Mouse (Mus musculus) heart, adult 8-10 months (tissue): Measurements from ENCODE around the gene Pigh. TPM values are rescaled to one million over a fixed set of nuclear protein-coding genes. Genes with fewer than 3 reads are reported as not detected.

Experiments used
- DNase-seq: peaks from one replicate; pipeline ENCODE4 v3.0.0; 2022; ENCODE audit warnings: low spot score
- total RNA-seq, 4 experiments: library from RNA; stranded (reverse); gene quantifications; 2 replicates each; pipeline ENCODE4 v1.2.4; 2022

Gene Pigh
- total RNA-seq, 4 experiments from 2014 or later, result 2.6 to 4.7 (median 3.5) TPM

DNA sequence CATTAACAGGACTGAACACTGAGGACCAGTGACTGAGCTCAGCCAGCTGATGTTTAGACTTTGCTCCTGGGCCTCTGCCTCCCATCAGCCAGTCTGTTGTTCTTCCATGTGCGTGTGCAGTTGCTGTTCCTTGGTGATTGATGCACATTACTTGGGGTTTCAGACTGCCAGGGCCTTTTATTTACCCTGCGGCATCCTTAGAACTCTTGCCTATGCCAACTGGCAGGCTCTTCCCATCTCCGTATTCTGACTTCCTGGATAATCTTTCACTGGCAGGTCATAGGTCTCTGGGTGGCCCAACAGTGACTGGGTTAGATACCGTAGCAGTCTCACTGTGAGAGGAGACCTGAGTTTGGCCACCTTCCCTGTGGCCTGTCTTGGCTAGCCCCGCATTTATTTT lies 21.9 kb downstream of the Pigh start:
- no peak for DNase-seq

DNA sequence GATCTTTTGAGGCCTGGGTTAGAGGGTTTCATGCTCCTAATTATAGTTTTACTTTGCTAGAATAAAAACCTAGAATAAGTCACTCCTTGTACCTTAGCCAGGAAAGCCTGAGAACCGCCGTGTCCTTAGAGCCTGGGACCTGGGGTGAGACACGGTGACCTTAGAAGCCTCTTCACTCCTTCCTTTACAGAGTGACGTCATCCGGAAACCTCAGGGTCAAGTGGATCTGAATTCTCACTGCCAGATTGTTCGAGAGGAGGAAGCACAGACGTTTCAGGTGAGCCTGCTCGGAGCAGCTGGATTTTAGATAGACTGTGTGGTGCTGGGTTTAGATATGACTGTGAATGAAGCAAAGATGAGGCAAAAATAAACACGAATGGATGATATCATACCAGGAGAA lies 23.0 kb downstream of the Pigh start:
- DNase-seq, result no peak

DNA sequence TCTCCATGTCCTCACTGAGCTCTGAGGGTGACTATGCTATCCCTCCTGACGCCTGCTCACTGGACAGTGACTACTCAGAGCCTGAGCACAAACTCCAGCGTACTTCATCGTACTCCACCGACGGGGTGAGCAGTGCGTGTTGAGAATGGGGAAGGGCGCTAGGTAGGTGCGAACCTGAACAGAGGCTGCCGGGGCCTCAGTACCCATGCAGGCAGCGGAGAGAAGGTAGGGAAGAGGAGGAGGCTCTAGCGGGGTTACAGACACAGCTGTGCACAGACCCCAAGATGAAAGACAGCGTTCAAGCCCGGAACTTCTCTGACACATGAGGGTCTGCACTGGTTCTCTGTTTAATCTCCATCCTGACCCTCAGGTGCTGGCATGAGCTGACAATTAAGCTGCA lies 25.0 kb downstream of the Pigh start:
- no peak for DNase-seq

DNA sequence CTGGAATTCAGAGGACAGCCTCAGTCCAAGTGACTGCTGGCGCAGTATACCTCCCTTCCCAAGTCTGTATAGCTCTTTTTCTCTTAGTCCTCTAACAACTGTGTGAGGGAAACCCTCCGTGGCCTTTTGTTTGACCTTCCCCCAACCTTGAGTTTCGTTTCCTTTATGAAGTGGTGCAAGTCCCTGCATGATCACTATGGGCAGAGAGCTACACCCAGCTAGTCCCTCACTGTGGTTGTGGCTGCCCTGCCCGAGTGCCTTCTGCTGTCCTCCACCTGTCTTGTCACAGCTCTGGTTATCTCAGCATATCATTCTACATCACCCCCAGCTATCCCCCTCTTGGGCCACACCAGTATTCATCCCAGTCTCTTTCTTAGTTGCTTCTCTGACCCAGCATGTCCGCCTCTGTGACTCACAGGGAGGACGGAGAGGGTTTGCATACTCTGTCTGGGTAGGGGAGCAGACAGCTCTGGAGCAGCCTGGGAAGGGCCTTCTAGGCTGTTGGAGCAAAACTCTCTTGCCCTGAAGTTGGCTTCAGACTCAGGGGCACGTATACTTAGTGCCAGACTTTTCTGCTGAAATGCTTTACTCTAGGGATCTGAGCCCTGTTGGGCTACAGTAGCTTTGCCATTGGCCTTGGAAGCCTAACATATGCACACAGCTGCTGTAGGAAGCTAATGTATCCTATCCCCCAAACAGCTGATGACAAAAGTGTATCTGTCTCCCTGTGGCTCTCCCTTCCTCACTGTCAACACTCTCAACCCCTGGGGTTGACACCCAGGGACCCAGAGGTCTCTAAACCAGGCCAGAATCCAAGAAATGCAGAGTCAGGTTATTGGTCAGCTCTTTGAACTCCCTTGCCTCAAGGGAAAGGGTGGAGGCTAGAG lies 28.4 kb downstream of the Pigh start:
- no peak for DNase-seq

DNA sequence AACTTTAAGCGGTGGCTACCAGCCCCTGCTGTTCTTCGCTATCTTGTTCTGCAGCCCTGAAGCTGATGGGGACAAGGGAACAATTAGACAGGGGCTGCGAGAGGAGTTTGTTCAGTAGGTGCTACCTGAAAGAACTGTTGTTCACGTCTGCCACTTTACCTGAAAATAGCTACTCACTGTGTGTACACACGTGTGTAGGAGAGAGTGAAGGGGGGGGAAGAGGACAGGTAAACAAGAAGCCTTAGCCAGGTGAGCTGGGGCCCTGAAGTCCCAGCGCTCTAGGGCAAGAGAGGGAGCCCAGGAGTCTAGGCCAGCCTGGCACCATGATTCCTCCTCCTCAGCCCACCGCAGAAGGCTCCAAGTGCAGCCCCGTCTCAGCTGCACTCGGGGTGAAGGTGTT lies 29.3 kb downstream of the Pigh start:
- no peak for DNase-seq

DNA sequence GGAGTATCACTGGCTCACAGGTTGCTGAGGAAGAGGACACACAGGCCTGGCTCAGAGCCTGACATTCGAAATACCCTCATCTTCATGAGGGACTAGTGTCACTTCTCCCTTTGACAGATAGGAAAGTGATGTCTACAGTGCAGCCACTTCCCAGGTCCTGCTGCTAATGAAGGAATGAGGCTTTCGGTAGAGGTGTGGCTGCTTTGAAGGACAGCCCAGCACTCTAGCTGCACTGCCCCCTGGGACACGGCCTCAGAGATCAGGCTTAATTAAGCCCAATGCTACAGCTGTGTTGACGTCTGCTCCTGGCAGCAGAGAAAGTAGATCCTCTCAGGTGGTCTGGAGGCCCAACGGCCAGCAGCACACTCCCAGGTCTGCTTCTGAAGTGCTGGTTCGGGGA lies 29.9 kb downstream of the Pigh start:
- no peak for DNase-seq

DNA sequence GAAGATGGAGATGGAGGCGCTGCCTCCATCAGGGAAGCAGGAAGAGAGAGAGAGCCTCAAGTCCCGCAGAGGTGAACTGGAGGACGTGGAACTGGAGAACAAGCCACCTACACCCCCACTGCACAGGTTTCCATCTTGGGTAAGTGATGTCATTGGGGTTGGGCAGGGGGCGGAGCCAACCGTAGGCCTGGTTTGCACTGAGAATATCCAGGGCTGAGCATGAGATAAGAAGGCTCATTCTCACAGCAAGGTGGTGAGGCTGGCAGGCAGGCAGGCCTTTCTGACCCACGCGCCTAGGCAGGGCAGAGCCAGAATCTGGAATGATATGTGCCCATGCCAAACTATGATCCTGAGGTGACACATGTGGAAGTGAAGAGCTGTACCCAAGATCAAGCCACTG lies 34.2 kb downstream of the Pigh start:
- peak; percentile 73 for DNase-seq

DNA sequence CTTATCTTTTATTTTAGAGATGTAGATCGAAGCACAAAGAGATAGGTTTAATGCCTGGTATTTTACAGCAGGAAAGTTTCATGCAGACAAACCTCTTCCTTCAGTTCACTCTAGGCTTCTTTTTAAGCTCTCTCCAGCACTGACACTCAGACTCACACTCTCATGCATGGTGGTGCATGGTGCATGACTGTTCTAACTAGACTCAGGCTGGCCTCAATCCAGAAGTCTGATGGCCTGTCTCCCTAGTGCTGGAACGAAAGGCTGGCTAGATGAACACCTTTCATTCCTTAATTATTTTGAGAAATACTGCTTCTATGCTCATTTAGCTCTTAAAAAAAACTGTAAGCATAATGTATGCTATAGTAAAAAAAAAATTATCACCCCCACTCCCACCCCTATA lies 37.4 kb downstream of the Pigh start:
- no peak for DNase-seq

DNA sequence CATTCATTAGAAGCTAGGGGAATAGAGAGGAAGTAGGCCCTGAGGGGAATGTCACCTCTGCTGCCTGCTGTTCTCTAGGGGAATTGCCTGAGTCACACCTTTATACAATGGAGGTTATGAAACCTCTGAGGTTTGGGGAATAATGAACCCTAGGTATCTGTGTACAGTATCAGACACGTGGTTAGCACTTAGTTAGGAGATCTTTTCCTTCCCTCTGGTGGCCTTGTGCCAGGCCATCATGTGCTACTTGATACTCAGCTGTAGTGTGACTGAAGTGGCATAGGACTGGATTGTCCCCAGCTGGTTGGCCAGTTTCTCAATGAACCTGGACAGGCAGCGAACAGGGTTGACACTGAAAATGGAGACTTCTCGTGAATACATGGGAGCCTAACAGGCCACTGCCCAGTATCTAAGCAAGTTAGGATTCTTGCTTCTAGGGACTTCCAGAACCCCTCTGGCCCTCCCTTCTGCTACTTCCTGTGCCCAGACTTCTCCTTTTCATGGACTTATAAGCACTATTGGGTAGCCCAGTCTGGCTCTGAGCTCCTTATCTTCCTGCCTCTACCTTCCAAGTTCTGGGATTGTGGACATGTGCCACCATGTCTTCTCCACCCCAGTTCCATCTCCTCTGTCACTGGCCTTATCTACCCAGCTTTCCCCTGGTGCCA lies 38.8 kb downstream of the Pigh start:
- no peak for DNase-seq

DNA sequence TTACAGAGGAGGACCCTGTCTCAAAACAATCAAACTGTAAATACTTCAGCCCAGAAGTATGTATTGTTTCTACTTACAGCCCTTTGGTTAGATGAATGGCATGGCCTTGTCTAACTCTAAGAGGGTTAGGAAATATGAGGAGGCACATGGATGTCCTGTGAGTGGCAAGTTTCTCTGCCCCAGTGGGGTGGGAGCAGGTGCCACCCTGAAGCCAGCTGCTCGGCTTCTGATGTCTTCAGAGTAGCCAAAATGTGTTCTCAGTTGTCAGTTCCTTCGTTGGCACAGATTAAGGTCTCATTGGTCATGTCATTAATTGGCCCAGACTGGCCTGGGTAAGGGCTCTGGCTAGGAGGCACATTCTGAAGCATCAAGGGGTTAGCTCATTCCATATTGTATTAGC lies 39.6 kb downstream of the Pigh start:
- no peak for DNase-seq

DNA sequence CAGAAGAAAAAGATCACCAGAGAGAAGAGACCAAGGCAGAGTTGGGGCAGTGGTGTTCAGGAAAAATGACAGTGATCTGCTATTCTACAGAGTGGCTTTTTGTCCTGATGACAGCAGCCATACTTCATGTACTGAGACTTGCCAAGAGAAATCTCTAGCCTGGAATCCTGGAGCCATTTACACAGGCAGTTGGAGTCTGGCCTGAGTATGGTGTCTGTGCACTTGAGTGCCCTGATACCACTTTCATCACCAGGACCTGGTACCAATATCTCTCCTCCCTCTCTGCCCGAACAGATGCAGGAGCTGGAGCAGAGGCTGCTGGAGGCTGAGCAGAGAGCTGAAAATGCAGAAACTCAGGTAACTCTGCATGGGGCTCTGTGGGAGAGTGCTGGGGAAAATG lies 40.6 kb downstream of the Pigh start:
- peak; percentile 49 for DNase-seq

DNA sequence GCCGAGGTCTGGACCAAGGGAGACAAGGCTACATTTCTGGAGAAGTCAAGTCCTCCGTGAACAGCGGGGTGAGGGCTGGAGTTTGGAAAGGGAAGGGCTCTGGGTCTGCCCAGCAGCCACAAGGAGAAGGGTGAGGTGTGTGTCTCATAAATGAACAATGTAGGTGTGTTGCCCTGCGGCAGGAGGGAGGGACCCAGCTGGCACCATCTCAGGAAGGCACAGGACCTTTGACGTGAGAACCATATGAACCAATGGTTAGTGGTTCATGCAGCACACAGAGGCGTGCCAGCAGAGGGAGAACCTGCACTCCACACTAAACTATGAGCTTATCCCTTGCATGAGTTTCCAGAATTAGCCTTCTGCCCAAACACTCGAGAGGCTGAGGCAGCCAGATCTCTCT lies 42.2 kb downstream of the Pigh start:
- no peak for DNase-seq

DNA sequence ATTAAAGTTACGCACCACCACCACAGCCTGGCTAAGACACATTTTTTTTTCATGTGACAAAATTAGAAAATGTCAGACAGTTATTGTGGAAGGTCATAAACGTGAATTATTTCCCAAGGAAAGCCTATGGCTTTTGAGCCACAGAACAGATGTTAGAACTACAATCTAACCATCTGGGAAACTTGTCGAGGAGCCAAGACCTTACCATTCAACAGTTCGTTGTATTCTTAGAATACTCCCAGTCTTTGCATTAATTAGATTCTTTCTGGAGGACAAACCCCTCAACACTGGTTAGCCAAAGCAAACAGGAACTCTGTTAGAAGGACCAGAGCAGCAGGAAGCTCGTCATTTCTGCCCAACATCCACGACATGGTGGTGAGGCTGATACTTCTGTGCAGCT lies 43.3 kb downstream of the Pigh start:
- DNase-seq, result no peak

DNA sequence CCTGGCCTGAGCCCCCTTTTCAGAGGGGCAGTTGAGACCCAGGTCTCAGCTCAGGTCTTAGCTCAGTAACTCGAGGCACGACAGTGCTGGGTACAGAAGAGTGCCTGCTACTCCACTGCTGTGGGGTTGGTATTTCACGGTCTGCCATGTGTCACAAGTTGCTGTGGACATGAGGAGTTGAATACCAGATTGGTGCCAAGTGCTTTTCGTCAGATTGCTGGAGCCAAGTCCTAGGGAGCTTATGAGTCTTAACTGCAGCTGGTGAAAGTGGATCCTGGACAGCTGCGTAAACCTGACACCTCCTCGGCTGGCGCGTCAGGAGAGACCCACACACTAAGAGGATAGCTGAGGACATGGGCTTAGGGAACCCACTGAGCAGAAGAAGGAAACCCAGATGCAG lies 44.8 kb downstream of the Pigh start:
- peak; percentile 42 for DNase-seq

DNA sequence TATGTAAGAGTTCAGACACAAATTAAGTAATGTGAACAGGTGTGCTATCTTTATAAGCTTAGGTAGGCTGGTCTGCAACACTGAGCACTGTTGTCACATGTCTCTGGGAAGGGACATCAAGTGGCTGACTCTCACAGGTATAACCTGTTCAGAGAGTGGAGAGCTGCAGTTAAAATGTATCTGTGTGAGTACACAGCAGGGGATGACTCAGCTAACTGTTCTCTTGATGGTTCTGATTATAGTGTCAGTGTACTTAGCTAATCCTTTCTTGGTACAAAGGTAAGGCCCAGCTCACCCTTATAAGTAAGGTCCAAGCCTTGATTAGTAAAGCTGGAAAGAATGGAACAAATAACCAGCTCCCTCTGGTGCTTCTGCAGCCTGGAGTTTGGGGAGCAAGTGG lies 48.0 kb downstream of the Pigh start:
- DNase-seq, result no peak

DNA sequence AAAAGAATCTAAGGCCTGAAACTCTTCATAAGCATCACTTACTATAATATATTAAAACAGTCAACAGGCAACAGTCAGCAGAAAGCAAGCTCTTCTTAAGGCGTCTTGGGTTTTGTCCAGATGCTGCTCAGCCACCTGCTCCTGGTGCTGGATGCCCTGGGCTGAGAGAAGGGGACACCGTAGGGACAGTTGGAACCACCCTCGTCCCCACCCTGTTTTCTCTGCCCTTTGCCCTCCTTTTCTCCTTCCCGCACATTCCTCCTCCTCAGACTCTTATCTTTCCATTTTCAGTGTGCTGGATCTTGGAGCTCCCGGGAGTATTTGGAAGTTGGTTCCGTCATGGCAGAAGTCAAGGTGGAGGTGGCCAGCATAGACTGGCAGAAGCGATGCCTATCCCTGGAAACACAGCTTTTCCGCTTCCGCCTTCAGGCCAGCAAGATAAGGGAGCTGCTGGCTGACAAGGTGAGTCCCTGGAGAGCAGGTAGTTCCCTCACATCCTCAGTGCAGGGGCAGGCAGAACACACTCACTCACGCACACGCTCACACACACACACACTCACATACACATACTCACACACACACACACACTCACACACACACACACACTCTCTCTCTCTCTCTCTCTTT lies 49.1 kb downstream of the Pigh start:
- DNase-seq, result no peak

DNA sequence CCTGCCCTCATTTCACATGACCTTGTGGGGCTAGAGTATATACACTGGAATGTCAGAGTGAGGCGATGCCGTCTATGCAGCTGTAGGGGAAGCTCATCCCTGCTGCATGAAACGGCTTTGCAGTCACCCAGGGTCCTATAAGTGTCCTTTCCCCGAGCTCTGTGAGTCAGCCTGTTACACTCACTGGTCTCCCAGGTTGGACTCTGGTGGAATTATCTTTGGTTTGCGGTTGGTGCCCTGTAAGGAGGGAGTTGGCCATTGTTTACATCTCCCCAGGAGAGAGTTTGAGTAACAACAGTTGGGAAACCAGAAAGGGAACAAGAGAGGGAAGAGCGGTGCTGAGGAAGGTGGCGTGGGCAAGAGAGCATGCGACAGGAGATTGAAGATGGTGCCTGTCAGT lies 49.7 kb downstream of the Pigh start:
- DNase-seq, result no peak

DNA sequence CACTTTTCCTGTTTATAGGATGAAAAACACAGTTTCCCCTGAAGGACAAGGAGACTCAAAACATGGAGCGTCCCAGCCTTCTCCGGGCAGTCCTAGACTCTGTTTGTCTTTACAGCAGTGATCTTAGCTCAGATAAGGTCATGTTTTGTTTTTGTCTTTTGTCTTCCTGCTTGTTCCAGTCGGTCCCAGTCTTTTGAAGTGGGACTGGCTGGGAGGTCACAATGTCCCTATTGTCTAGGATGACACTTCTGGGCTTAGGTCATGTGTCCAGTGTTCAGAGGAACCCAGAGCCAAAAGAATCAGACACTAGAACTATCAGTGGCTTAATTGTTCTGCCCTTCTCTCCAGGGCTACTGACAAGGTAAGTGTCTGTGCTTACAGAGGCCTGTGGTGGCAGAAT lies 54.1 kb downstream of the Pigh start:
- DNase-seq, result no peak

DNA sequence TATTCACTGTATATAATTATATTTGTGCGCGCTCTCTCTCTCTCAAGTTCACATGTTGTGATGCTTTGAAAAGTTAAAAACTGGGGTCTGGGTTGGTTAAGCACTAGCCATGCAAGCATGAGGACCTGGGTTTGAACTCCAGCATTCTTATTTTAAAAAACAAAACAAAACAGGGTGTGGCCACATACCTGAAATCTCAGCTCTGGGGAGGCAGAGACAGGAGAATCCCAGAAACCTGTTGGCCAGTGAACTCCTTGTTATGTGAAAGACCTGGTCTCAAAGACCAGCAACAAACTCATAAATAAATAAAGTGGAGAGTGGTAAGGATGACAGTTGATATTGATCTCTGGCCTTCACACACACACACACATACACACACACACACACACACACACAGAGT lies 55.1 kb downstream of the Pigh start:
- DNase-seq, result no peak
